Comparison of ENCODE assay signal across 16 mouse cellular contexts in the genomic region with DNA sequence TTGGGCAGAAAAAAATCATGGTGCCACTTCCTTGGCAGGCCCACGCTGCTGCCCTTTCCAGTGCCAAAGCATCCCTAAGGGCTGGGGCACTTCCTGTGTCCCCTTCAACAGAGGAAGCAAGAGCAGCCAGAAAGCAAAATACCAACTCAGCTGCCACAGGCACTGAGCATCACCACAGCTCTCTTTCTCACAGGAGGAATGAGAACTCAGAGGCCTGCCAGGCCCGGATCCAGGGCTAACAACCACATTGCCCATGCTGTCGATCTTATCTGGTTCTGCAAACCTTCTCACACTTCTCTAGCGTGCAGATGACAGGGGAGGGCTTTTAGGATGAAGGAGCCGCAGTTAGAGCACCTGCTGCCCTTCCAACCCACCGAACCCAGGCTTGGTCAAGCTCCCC. TPM values are rescaled to one million over a fixed set of nuclear protein-coding genes. Genes with fewer than 3 reads are reported as not detected.
DNase-seq lines count a peak whose midpoint lies in the region; ATAC-seq and TF ChIP-seq lines count a peak whose summit lies in the region.
"Had no signal": no experiment of that assay in that cellular context is flagged by ENCODE, and none has a peak within 500 bp of the region (broad histone marks: within the 10 kb centered on the region; RNA-seq: fewer than 3 reads in every experiment).

No protein-coding gene starts in this region.

- no peak for TF ChIP-seq CTCF in intestine, postnatal 0 days (IDR thresholded peaks at IDR 0.05; ENCODE audit: low read depth)

- no peak overlapping the region for H3K4me3 ChIP-seq in heart, embryonic 13.5 days
- H3K4me3 ChIP-seq in intestine, postnatal 0 days (ENCODE audit: low read depth, low read length), result no peak overlapping the region
- no peak overlapping the region for H3K4me3 ChIP-seq in intestine, embryonic 16.5 days (ENCODE audit: low read length)
- H3K4me3 ChIP-seq: forebrain, embryonic 12.5 days; intestine, embryonic 15.5 days; limb, embryonic 15.5 days; midbrain, embryonic 10.5 days; neural tube, embryonic 15.5 days had no signal

- WGBS in heart, embryonic 13.5 days, result 31% methylated on average over 6 of the region's 6 CpGs
- WGBS in intestine, postnatal 0 days, result 65% methylated on average over 6 of the region's 6 CpGs
- 67% methylated on average over 6 of the region's 6 CpGs for WGBS in intestine, embryonic 16.5 days

- no peak for DNase-seq in heart, adult 8-10 months (ENCODE audit: low spot score)
- DNase-seq in 416B (ENCODE audit: low read depth) (peak; percentile 84), MN1 (ENCODE audit: low spot score) (peak; percentile 84)
- DNase-seq in frontal cortex, postnatal 36 days (ENCODE audit: low spot score in 2 of 2), result no peak
- no peak for DNase-seq in ovary, postnatal 10 days (ENCODE audit: low spot score)
- DNase-seq: thymus, postnatal 4 days had no signal

- no peaks in the 10 kb centered on the region for H3K9me3 ChIP-seq in heart, embryonic 13.5 days
- H3K9me3 ChIP-seq in intestine, postnatal 0 days (ENCODE audit: control insufficient read depth), result no peaks in the 10 kb centered on the region
- H3K9me3 ChIP-seq in intestine, embryonic 16.5 days (ENCODE audit: control insufficient read depth, low read length), result no peaks in the 10 kb centered on the region
- H3K9me3 ChIP-seq: forebrain, embryonic 12.5 days; G1E; intestine, embryonic 15.5 days; limb, embryonic 15.5 days; midbrain, embryonic 10.5 days; neural tube, embryonic 15.5 days had no signal

- H3K4me2 ChIP-seq in heart, embryonic 13.5 days, result no peak overlapping the region
- H3K4me2 ChIP-seq in intestine, postnatal 0 days (replicated peaks; ENCODE audit: low read depth), result no peak overlapping the region
- H3K4me2 ChIP-seq in intestine, embryonic 16.5 days (ENCODE audit: low read depth, low read length), result no peak overlapping the region
- H3K4me2 ChIP-seq: forebrain, embryonic 12.5 days; intestine, embryonic 15.5 days; limb, embryonic 15.5 days; neural tube, embryonic 15.5 days had no signal

- peak overlapping the region; percentile 51 for H3K27ac ChIP-seq in heart, embryonic 13.5 days (replicated peaks)
- H3K27ac ChIP-seq in intestine, postnatal 0 days (ENCODE audit: low read depth, low read length), result peak overlapping the region; percentile 28; the same call in 1 of the 2 replicates
- H3K27ac ChIP-seq in intestine, embryonic 16.5 days (ENCODE audit: low read length), result no peak overlapping the region
- H3K27ac ChIP-seq: forebrain, embryonic 12.5 days; intestine, embryonic 15.5 days; limb, embryonic 15.5 days; midbrain, embryonic 10.5 days; neural tube, embryonic 15.5 days had no signal

- peak overlapping the region; percentile 34 for H3K9ac ChIP-seq in heart, embryonic 13.5 days
- no peak overlapping the region for H3K9ac ChIP-seq in intestine, postnatal 0 days (ENCODE audit: low read depth, low read length)
- H3K9ac ChIP-seq in intestine, embryonic 16.5 days (ENCODE audit: low read depth, low read length), result no peak overlapping the region
- H3K9ac ChIP-seq: forebrain, embryonic 12.5 days; intestine, embryonic 15.5 days; limb, embryonic 15.5 days; neural tube, embryonic 15.5 days had no signal

- peaks cover 61% of the 10 kb centered on the region for H3K36me3 ChIP-seq in heart, embryonic 13.5 days
- peaks cover 17% of the 10 kb centered on the region for H3K36me3 ChIP-seq in intestine, postnatal 0 days (ENCODE audit: control insufficient read depth, insufficient read depth)
- H3K36me3 ChIP-seq in intestine, embryonic 16.5 days (ENCODE audit: control insufficient read depth, insufficient read depth, low read length), result peaks cover 9% of the 10 kb centered on the region

- H3K27me3 ChIP-seq in heart, embryonic 13.5 days (replicated peaks), result no peaks in the 10 kb centered on the region
- no peaks in the 10 kb centered on the region for H3K27me3 ChIP-seq in intestine, postnatal 0 days (replicated peaks; ENCODE audit: control insufficient read depth, insufficient read depth, low read length)
- no peaks in the 10 kb centered on the region for H3K27me3 ChIP-seq in intestine, embryonic 16.5 days (replicated peaks; ENCODE audit: control insufficient read depth, insufficient read depth, low read length)
- H3K27me3 ChIP-seq: forebrain, embryonic 12.5 days; intestine, embryonic 15.5 days; limb, embryonic 15.5 days; neural tube, embryonic 15.5 days had no signal

- no peak for ATAC-seq in heart, embryonic 13.5 days (ENCODE audit: extremely low read depth, insufficient number of reproducible peaks, low FRiP score, low TSS enrichment)
- no peak for ATAC-seq in intestine, postnatal 0 days
- ATAC-seq in intestine, embryonic 16.5 days, result no peak
- ATAC-seq: CD4-positive, CD25-positive, alpha-beta regulatory T cell, adult 4 months had no signal

- H3K4me1 ChIP-seq in heart, embryonic 13.5 days, result peaks cover 64% of the 10 kb centered on the region
- 0 out of 2 replicates have a peak, but pooled peaks cover 2% of the 10 kb centered on the region for H3K4me1 ChIP-seq in intestine, postnatal 0 days (replicated peaks; ENCODE audit: control insufficient read depth, insufficient read depth, low read length)
- peaks cover 9% of the 10 kb centered on the region for H3K4me1 ChIP-seq in intestine, embryonic 16.5 days (ENCODE audit: control insufficient read depth, insufficient read depth, low read length)

RNA-seq across cellular contexts. Expression of a gene that starts 21.1 kb away (rescaled TPM):
- 55.0 and 60.2 TPM in 2 replicates for polyA plus RNA-seq in heart, embryonic 13.5 days (2015; fragmentation: Nextera tagmentation; extraction: Ambion mirVana)
- 10 to 100 TPM; 47.2 to 73.5 (median 58.4) TPM for total RNA-seq in heart, adult 8-10 months (2022)
- polyA plus RNA-seq in intestine, postnatal 0 days (2015; fragmentation: Nextera tagmentation; extraction: Ambion mirVana), result 27.6 and 37.7 TPM in 2 replicates
- 33.6 and 35.8 TPM in 2 replicates for polyA plus RNA-seq in intestine, embryonic 16.5 days (2015; fragmentation: Nextera tagmentation; extraction: Ambion mirVana)

RNA-seq across cellular contexts. Expression of a gene that starts 38.4 kb away (rescaled TPM):
- 13.8 and 14.9 TPM in 2 replicates for polyA plus RNA-seq in heart, embryonic 13.5 days (2015; fragmentation: Nextera tagmentation; extraction: Ambion mirVana)
- 10 to 100 TPM in 1 of 4 experiments, 1 to 10 TPM in 3; 7.1 to 10.6 (median 9.9) TPM for total RNA-seq in heart, adult 8-10 months (2022)
- polyA plus RNA-seq in intestine, postnatal 0 days (2015; fragmentation: Nextera tagmentation; extraction: Ambion mirVana), result 9.8 and 12.4 TPM in 2 replicates
- 18.3 and 21.2 TPM in 2 replicates for polyA plus RNA-seq in intestine, embryonic 16.5 days (2015; fragmentation: Nextera tagmentation; extraction: Ambion mirVana)

Comparison
In these comparisons a context has a peak if more than half of its experiments do, and no peak if none do; other contexts are left out.
1. DNase-seq: peak in 416B (single experiment) and MN1 (single experiment); none in heart, adult 8-10 months (single experiment), frontal cortex, postnatal 36 days (0 of 2) and ovary, postnatal 10 days (single experiment).